Mouse (Mus musculus) lung, adult 2 months (tissue): ENCODE data around the gene Rpl14.

Experiments
- CTCF ChIP-seq: fragments of 200-500 bp; IDR thresholded peaks from 2 replicates; pipeline ENCODE4 v1.5.1; 2011; ENCODE audit warnings: mild to moderate bottlenecking, low read length, control low read depth; ENCODE audit not compliant: insufficient read depth
- POLR2A ChIP-seq: fragments of 200-500 bp; IDR thresholded peaks from 2 replicates; pipeline ENCODE4 v1.6.1; 2011; ENCODE audit warnings: low read depth, mild to moderate bottlenecking, control low read depth, low read length, borderline replicate concordance; ENCODE audit errors: extremely low read depth

DNA sequence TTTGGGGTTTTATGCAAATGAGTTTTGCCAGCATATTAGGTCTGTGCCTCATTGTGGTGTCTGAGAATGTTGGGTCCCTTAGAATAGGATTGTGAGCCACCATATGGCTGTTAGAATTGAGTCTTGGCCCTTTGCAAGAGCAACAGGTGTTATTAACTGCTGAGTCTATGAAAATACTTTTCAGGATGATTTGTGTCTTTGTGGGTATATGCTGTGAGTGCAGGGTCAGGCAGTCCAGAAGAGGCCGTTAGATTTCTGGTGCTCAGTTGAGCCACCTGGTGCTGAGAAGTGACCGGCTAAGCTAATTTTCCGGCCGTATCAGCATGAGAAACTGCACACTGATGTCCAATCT, 5.4 kb downstream of the Rpl14 start:
- TF ChIP-seq CTCF (no peak), POLR2A (no peak)
